Mouse (Mus musculus): Measurements from ENCODE around the gene Ntmt1. TPM values are rescaled to one million over a fixed set of nuclear protein-coding genes. Genes with fewer than 3 reads are reported as not detected.

Gene Ntmt1
- total and polyA plus RNA-seq, 2 experiments from 2014 or later, result 67.2 to 87.8 TPM

DNA sequence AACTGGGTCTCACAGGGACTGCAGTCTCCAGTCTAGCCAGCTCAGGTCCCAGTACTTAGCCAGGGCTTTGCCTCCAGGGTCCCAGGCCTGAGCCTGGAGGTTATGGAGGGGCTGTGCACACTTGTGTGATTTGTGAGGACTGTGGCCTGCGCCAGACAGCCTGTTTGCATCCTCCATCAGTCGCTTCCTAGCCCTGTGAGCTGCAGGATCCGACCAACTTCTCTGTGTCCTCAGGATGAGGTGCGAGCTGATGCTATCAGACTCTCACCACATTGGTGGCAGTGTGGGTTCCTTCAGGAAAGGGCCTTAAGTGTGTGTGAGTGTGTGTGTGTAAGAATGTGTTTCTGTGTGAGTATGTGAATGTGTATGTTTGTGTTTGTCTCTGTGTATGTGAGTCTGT, 20.2 kb upstream of the Ntmt1 start:
- H3K4me1 ChIP-seq (ENCODE audit: control insufficient read depth, insufficient read depth), result peaks cover 8% of the 10 kb centered on the region; the same call in 1 of the 2 replicates
- H3K9me3 ChIP-seq (replicated peaks; ENCODE audit: control insufficient read depth, low read length), result no peaks in the 10 kb centered on the region
- no peak overlapping the region for H3K4me2 ChIP-seq (ENCODE audit: low read depth, low read length)
- no peak for TF ChIP-seq CTCF (IDR thresholded peaks at IDR 0.05; ENCODE audit: low read depth)
- TF ChIP-seq EP300 (IDR thresholded peaks at IDR 0.05; ENCODE audit: low read depth), result no peak
- no peak overlapping the region for H3K27ac ChIP-seq (ENCODE audit: low read depth)
- ATAC-seq (ENCODE audit: insufficient read depth, low read depth) (no peak), DNase-seq (ENCODE audit: low spot score) (no peak)
- H3K36me3 ChIP-seq (replicated peaks; ENCODE audit: control insufficient read depth, insufficient read depth, low read length), result no peaks in the 10 kb centered on the region
- H3K4me3 ChIP-seq (ENCODE audit: low read depth, low read length), result no peak overlapping the region
- 54% methylated on average over 4 of the region's 4 CpGs for WGBS
- H3K9ac ChIP-seq (replicated peaks; ENCODE audit: low read depth, low read length), result no peak overlapping the region
- H3K27me3 ChIP-seq (ENCODE audit: control insufficient read depth, insufficient read depth, low read length), result no peaks in the 10 kb centered on the region

- Histone ChIP-seq H3K27ac (ENCODE audit: low read depth) (no peak overlapping the region), H3K9me3 (replicated peaks; ENCODE audit: control insufficient read depth, low read length) (no peaks in the 10 kb centered on the region), H3K4me3 (ENCODE audit: low read depth, low read length) (no peak overlapping the region), H3K27me3 (ENCODE audit: control insufficient read depth, insufficient read depth, low read length) (no peaks in the 10 kb centered on the region), H3K36me3 (replicated peaks; ENCODE audit: control insufficient read depth, insufficient read depth, low read length) (no peaks in the 10 kb centered on the region), H3K9ac (replicated peaks; ENCODE audit: low read depth, low read length) (no peak overlapping the region), H3K4me2 (ENCODE audit: low read depth, low read length) (no peak overlapping the region), H3K4me1 (ENCODE audit: control insufficient read depth, insufficient read depth) (peaks cover 2% of the 10 kb centered on the region; the same call in 1 of the 2 replicates)
- DNase-seq (ENCODE audit: low spot score) (no peak), ATAC-seq (ENCODE audit: insufficient read depth, low read depth) (no peak)
- WGBS, result 94% methylated on average over 7 of the region's 7 CpGs
- TF ChIP-seq CTCF (IDR thresholded peaks at IDR 0.05; ENCODE audit: low read depth) (no peak), EP300 (IDR thresholded peaks at IDR 0.05; ENCODE audit: low read depth) (no peak)
These were observed 15.6 kb upstream of the Ntmt1 start for GRCm38 (mm10) chr2:30792061-30792460.

GRCm38 (mm10) chr2:30794179-30795108, 13.2 kb upstream of the Ntmt1 start:
- TF ChIP-seq EP300 (IDR thresholded peaks at IDR 0.05; ENCODE audit: low read depth) (no peak), CTCF (IDR thresholded peaks at IDR 0.05; ENCODE audit: low read depth) (peak; percentile 92)
- ATAC-seq (ENCODE audit: insufficient read depth, low read depth) (peak; percentile 78), DNase-seq (ENCODE audit: low spot score) (peak; percentile 90)
- 6% methylated on average over 47 of the region's 48 CpGs for whole genome bisulfite sequencing
- H3K4me1 ChIP-seq (ENCODE audit: control insufficient read depth, insufficient read depth), result peaks cover 2% of the 10 kb centered on the region; the same call in 1 of the 2 replicates
- no peaks in the 10 kb centered on the region for H3K9me3 ChIP-seq (replicated peaks; ENCODE audit: control insufficient read depth, low read length)
- H3K9ac ChIP-seq (replicated peaks; ENCODE audit: low read depth, low read length), result 0 out of 2 replicates have a peak overlapping the region, but pooled peaks have one; percentile 26
- no peaks in the 10 kb centered on the region for H3K36me3 ChIP-seq (replicated peaks; ENCODE audit: control insufficient read depth, insufficient read depth, low read length)
- H3K27me3 ChIP-seq (ENCODE audit: control insufficient read depth, insufficient read depth, low read length), result no peaks in the 10 kb centered on the region
- H3K27ac ChIP-seq (ENCODE audit: low read depth), result peak overlapping the region; percentile 57
- H3K4me3 ChIP-seq (ENCODE audit: low read depth, low read length), result peak overlapping the region; percentile 43
- H3K4me2 ChIP-seq (ENCODE audit: low read depth, low read length), result peak overlapping the region; percentile 67

- 0 out of 2 replicates have a peak overlapping the region, but pooled peaks have one; percentile 43 for H3K4me3 ChIP-seq (ENCODE audit: low read depth, low read length)
- WGBS, result 82% methylated on average over 7 of the region's 7 CpGs
These were observed 12.2 kb upstream of the Ntmt1 start for GRCm38 (mm10) chr2:30795271-30795888.

DNA sequence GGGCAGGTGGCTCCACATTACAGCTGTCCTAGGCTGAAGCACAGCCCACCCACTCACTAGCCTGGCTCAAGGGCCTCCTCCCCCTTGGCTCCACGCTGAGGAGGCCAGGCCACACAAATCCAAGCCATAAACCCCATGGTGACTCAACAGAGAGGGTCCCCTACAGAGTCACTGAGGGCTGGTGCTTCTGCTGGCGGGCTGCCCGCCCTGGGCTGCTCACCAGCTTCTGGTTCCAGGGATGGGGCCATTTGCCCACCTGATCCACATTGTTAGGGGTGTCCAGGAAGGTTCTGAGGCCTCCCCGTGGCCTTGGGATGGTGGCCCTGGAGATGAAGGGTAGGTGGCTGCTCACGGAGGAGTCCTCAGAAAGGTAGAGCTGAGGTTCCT, 11.7 kb upstream of the Ntmt1 start:
- 0 out of 2 replicates have a peak, but pooled peaks cover 4% of the 10 kb centered on the region for H3K27me3 ChIP-seq (ENCODE audit: control insufficient read depth, insufficient read depth, low read length)
- ATAC-seq (ENCODE audit: insufficient read depth, low read depth), result no peak
- H3K9ac ChIP-seq (replicated peaks; ENCODE audit: low read depth, low read length), result no peak overlapping the region
- peak overlapping the region; percentile 40; the same call in 1 of the 2 replicates for H3K4me2 ChIP-seq (ENCODE audit: low read depth, low read length)
- H3K36me3 ChIP-seq (replicated peaks; ENCODE audit: control insufficient read depth, insufficient read depth, low read length), result no peaks in the 10 kb centered on the region
- no peak for TF ChIP-seq CTCF (IDR thresholded peaks at IDR 0.05; ENCODE audit: low read depth)
- no peak for TF ChIP-seq EP300 (IDR thresholded peaks at IDR 0.05; ENCODE audit: low read depth)
- H3K9me3 ChIP-seq (replicated peaks; ENCODE audit: control insufficient read depth, low read length), result no peaks in the 10 kb centered on the region
- no peak overlapping the region for H3K4me3 ChIP-seq (ENCODE audit: low read depth, low read length)
- peaks cover 2% of the 10 kb centered on the region; the same call in 1 of the 2 replicates for H3K4me1 ChIP-seq (ENCODE audit: control insufficient read depth, insufficient read depth)
- no peak for DNase-seq (ENCODE audit: low spot score)
- 85% methylated on average over 5 of the region's 5 CpGs for WGBS
- H3K27ac ChIP-seq (ENCODE audit: low read depth), result no peak overlapping the region

More at GRCm38 (mm10) chr2:30795271-30795888, 12.2 kb upstream of the Ntmt1 start:
- Histone ChIP-seq H3K4me1 (ENCODE audit: control insufficient read depth, insufficient read depth) (peaks cover 2% of the 10 kb centered on the region; the same call in 1 of the 2 replicates), H3K36me3 (replicated peaks; ENCODE audit: control insufficient read depth, insufficient read depth, low read length) (no peaks in the 10 kb centered on the region), H3K9ac (replicated peaks; ENCODE audit: low read depth, low read length) (no peak overlapping the region), H3K27me3 (ENCODE audit: control insufficient read depth, insufficient read depth, low read length) (0 out of 2 replicates have a peak, but pooled peaks cover 4% of the 10 kb centered on the region), H3K9me3 (replicated peaks; ENCODE audit: control insufficient read depth, low read length) (no peaks in the 10 kb centered on the region), H3K27ac (ENCODE audit: low read depth) (no peak overlapping the region), H3K4me2 (ENCODE audit: low read depth, low read length) (peak overlapping the region; percentile 67)
- no peak for DNase-seq (ENCODE audit: low spot score)
- TF ChIP-seq EP300 (IDR thresholded peaks at IDR 0.05; ENCODE audit: low read depth) (no peak), CTCF (IDR thresholded peaks at IDR 0.05; ENCODE audit: low read depth) (no peak)
- no peak for ATAC-seq (ENCODE audit: insufficient read depth, low read depth)

Measured in heart, postnatal 0 days (tissue).